Mouse (Mus musculus) heart, embryonic 10.5 days (tissue): ENCODE measurements at regions not wholly inside any gene's neighbourhood (a gene's known extent, or its start where the extent isn't known, plus 50 kb on each side); places are given as distances from the start of the nearest gene placed in this dataset.

Experiments used
- DNase-seq: peaks from one replicate; pipeline ENCODE4 v3.0.0-alpha.2; 2017; ENCODE audit warnings: low spot score
- H3K27ac ChIP-seq: fragments of 300-500 bp; sonication (generic); 2 replicates; pipeline ENCODE4 v1.5.1; 2016; ENCODE audit warnings: mild to moderate bottlenecking
- H3K27me3 ChIP-seq: fragments of 300-500 bp; sonication (generic); 2 replicates; pipeline ENCODE4 v1.6.1; 2016; ENCODE audit warnings: mild to moderate bottlenecking; ENCODE audit not compliant: poor library complexity, insufficient read depth, severe bottlenecking
- H3K36me3 ChIP-seq: fragments of 300-500 bp; sonication (generic); 2 replicates; pipeline ENCODE4 v1.6.1; 2016; ENCODE audit warnings: mild to moderate bottlenecking, moderate library complexity
- H3K4me1 ChIP-seq: fragments of 300-500 bp; sonication (generic); 2 replicates; pipeline ENCODE4 v1.6.1; 2016; ENCODE audit warnings: mild to moderate bottlenecking
- H3K4me3 ChIP-seq: fragments of 300-500 bp; sonication (generic); 2 replicates; pipeline ENCODE4 v1.5.1; 2016; ENCODE audit warnings: mild to moderate bottlenecking, moderate library complexity
- H3K9me3 ChIP-seq: fragments of 300-500 bp; sonication (generic); 2 replicates; pipeline ENCODE4 v1.6.1; 2016; ENCODE audit warnings: mild to moderate bottlenecking, moderate library complexity
- WGBS: fragments of 180-500 bp; shearing (Covaris S2); methylation state at CpG from one replicate; pipeline ENCODE4 v1.1.7; 2016; 5-methylcytosine and 5-hydroxymethylcytosine counted together

GRCm38 (mm10) chr3:58302322-58302721, 112.2 kb upstream of the Tsc22d2 start:
- 88% methylated on average over 1 of the region's 1 CpGs for WGBS
- no peak overlapping the region for H3K4me3 ChIP-seq

GRCm38 (mm10) chr3:58303746-58304145, 110.8 kb upstream of the Tsc22d2 start:
- no peak for DNase-seq
- Histone ChIP-seq H3K9me3 (no peaks in the 10 kb centered on the region), H3K27me3 (no peaks in the 10 kb centered on the region), H3K4me3 (no peak overlapping the region), H3K36me3 (no peaks in the 10 kb centered on the region), H3K4me1 (peaks cover 5% of the 10 kb centered on the region; the same call in 1 of the 2 replicates), H3K27ac (no peak overlapping the region)
- 14% methylated on average over 3 of the region's 3 CpGs for WGBS

More at GRCm38 (mm10) chr3:58302322-58302721, 112.2 kb upstream of the Tsc22d2 start:
- no peak overlapping the region for H3K27ac ChIP-seq
- peaks cover 5% of the 10 kb centered on the region; the same call in 1 of the 2 replicates for H3K4me1 ChIP-seq
- H3K27me3 ChIP-seq, result no peaks in the 10 kb centered on the region
- no peaks in the 10 kb centered on the region for H3K36me3 ChIP-seq
- DNase-seq, result no peak
- no peaks in the 10 kb centered on the region for H3K9me3 ChIP-seq

DNA sequence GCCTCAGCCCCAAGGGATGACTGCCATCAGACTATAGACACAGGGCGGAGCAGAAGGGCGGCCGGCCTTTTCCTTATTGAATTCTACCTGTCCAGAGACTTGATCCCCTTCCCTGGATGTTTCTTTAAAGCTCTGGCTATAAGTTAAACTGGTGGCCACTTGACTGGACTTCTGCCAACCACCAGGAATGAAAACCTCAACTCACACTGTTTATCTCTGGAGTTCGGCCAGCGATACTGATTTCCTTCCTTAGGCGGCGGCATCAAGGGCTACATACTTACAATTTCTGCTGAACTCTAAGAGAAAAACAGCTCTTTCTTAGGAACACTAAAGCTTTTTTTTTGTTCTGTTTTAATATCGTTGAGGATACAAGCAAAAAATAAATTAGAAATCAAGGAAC, 104.9 kb upstream of the Tsc22d2 start:
- Histone ChIP-seq H3K4me3 (no peak overlapping the region), H3K27me3 (no peaks in the 10 kb centered on the region), H3K4me1 (peaks cover 11% of the 10 kb centered on the region), H3K27ac (no peak overlapping the region), H3K36me3 (no peaks in the 10 kb centered on the region), H3K9me3 (no peaks in the 10 kb centered on the region)
- DNase-seq, result no peak
- WGBS, result 45% methylated on average over 8 of the region's 8 CpGs

GRCm38 (mm10) chr3:58310390-58310789, 104.1 kb upstream of the Tsc22d2 start:
- Histone ChIP-seq H3K27ac (no peak overlapping the region), H3K27me3 (no peaks in the 10 kb centered on the region), H3K4me1 (peaks cover 19% of the 10 kb centered on the region), H3K36me3 (no peaks in the 10 kb centered on the region), H3K9me3 (no peaks in the 10 kb centered on the region), H3K4me3 (no peak overlapping the region)
- DNase-seq, result no peak
- WGBS, result 83% methylated on average over 4 of the region's 4 CpGs

DNA sequence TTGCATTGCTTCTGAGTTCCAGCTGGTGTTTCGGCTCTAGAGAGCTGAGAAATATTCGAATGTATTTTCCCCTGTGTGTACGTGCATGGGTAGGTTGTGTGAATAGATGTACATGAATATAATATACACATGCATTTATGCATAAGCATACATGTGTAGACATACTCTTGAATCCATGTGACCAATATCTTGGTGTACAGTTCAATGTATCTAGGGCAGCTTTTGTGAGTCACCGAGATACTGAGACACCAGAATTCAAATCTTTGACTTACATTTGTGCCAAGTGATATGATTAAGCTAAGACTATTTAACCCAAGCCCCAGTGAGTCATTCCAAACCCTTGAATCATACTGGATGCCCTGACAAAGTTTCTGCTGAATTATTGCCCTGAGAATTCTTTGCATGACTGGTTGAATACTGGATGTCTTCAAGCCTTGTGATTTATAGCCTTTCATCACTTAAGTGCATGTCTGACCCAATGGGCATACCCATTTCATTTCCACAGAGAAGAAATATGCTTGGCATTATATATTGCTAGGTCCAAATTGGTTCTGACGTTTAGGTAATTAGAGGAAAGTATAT, 103.3 kb upstream of the Tsc22d2 start:
- Histone ChIP-seq H3K27ac (no peak overlapping the region), H3K4me3 (no peak overlapping the region), H3K4me1 (peaks cover 23% of the 10 kb centered on the region), H3K9me3 (no peaks in the 10 kb centered on the region), H3K27me3 (no peaks in the 10 kb centered on the region), H3K36me3 (no peaks in the 10 kb centered on the region)
- no peak for DNase-seq
- 78% methylated on average over 5 of the region's 5 CpGs for WGBS

GRCm38 (mm10) chr3:58312623-58313022, 101.9 kb upstream of the Tsc22d2 start:
- Histone ChIP-seq H3K36me3 (no peaks in the 10 kb centered on the region), H3K27ac (no peak overlapping the region), H3K4me3 (no peak overlapping the region), H3K4me1 (peaks cover 23% of the 10 kb centered on the region), H3K27me3 (no peaks in the 10 kb centered on the region), H3K9me3 (no peaks in the 10 kb centered on the region)
- no peak for DNase-seq
- WGBS, result 51% methylated on average over 6 of the region's 6 CpGs

DNA sequence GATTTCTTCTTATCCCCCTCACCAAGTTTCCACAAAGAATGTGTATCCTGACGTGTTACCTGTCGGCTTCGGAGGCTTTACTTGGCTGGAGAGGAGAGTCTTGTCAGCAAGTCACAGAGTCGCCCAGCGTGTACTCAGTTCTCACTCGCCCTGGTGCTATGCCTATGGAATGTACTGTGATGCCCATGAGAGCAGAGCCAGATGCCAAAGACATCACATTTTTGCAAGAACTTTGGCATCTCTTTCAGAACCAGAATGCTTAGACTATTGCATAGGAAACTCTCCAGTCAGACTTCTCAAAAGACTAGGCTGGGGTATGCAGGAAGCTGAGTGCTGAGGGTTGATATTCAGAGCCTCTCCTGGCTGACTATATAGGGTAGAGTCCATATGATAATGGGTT, 99.3 kb upstream of the Tsc22d2 start:
- 59% methylated on average over 6 of the region's 6 CpGs for WGBS
- Histone ChIP-seq H3K9me3 (no peaks in the 10 kb centered on the region), H3K27me3 (no peaks in the 10 kb centered on the region), H3K27ac (no peak overlapping the region), H3K4me1 (peaks cover 18% of the 10 kb centered on the region), H3K36me3 (no peaks in the 10 kb centered on the region), H3K4me3 (no peak overlapping the region)
- no peak for DNase-seq

DNA sequence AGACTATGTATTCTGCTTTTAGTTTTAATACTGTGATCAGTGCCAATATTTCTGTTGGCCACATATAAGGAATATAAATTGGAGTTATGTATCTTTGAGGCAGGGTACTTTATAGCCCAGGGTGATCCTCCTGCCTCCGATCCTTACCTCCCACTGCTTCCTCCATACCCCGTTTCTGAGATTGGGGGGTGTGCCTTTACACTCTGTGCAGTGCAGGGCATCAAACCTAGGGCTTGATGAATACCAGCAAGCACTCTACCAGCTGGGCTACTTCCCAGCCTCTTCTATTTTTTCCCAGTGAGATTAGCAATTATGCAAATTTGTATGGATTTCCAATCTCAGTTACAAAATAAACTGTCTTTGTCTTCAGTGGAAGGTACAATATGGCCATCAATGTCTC, 97.3 kb upstream of the Tsc22d2 start:
- Histone ChIP-seq H3K27ac (no peak overlapping the region), H3K36me3 (no peaks in the 10 kb centered on the region), H3K9me3 (no peaks in the 10 kb centered on the region), H3K4me1 (peaks cover 18% of the 10 kb centered on the region), H3K4me3 (no peak overlapping the region), H3K27me3 (no peaks in the 10 kb centered on the region)
- no peak for DNase-seq
- WGBS, result 71% methylated on average over 2 of the region's 2 CpGs

GRCm38 (mm10) chr3:58318756-58319155, 95.8 kb upstream of the Tsc22d2 start:
- H3K27ac ChIP-seq, result no peak overlapping the region
- H3K9me3 ChIP-seq, result no peaks in the 10 kb centered on the region
- no peak overlapping the region for H3K4me3 ChIP-seq
- peaks cover 13% of the 10 kb centered on the region; the same call in 1 of the 2 replicates for H3K4me1 ChIP-seq
- 69% methylated on average over 2 of the region's 2 CpGs for WGBS
- no peaks in the 10 kb centered on the region for H3K36me3 ChIP-seq
- no peaks in the 10 kb centered on the region for H3K27me3 ChIP-seq
- DNase-seq, result no peak

DNA sequence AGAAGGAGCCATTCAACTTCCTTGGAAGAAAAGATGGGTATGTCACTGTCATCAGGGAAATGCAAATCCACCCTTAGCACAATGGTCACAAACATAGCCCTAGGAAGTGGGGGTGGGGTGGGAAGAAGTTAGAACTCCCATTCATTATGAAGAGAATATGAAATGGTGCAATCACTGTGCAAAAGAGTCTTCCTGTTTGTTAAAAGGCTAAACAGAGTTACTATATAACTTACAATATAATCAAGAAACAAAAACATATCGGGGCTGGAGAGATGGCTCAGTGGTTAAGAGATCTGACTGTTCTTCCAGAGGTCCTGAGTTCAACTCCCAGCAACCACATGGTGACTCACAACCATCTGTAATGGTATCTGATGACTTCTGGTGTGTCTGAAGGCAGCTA, 95.1 kb upstream of the Tsc22d2 start:
- Histone ChIP-seq H3K4me1 (peaks cover 13% of the 10 kb centered on the region; the same call in 1 of the 2 replicates), H3K27me3 (no peaks in the 10 kb centered on the region), H3K9me3 (no peaks in the 10 kb centered on the region), H3K36me3 (no peaks in the 10 kb centered on the region), H3K4me3 (no peak overlapping the region), H3K27ac (no peak overlapping the region)
- no peak for DNase-seq
- WGBS, result 87% methylated on average over 1 of the region's 1 CpGs

DNA sequence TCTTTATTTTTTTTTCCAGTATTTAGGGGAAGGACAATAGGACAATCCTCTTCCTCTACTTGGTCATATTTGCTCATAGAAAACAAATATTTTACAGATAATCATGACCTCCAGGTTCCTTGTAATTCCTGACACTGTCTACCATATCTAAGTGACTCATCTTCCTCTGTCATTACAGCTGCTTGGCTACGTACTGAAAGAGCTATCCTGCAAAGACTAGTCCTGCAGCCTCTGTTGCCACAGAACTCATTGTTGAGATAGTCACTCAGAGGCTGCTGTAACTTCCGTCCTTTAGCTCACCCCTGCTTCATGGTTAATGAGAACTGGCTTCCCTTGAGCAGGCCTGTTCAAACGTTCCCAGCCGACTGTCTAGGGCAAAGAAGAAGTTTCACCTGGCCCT, 93.7 kb upstream of the Tsc22d2 start:
- Histone ChIP-seq H3K4me1 (no peaks in the 10 kb centered on the region), H3K36me3 (no peaks in the 10 kb centered on the region), H3K27ac (no peak overlapping the region), H3K27me3 (no peaks in the 10 kb centered on the region), H3K4me3 (no peak overlapping the region), H3K9me3 (no peaks in the 10 kb centered on the region)
- DNase-seq, result no peak
- WGBS, result 55% methylated on average over 4 of the region's 4 CpGs

- 71% methylated on average over 1 of the region's 1 CpGs for WGBS
- DNase-seq, result no peak
- no peaks in the 10 kb centered on the region for H3K9me3 ChIP-seq
- H3K4me3 ChIP-seq, result no peak overlapping the region
- H3K27me3 ChIP-seq, result no peaks in the 10 kb centered on the region
- no peaks in the 10 kb centered on the region for H3K4me1 ChIP-seq
- no peak overlapping the region for H3K27ac ChIP-seq
- H3K36me3 ChIP-seq, result no peaks in the 10 kb centered on the region
These were observed 92.2 kb upstream of the Tsc22d2 start for GRCm38 (mm10) chr3:58322322-58322721.

DNA sequence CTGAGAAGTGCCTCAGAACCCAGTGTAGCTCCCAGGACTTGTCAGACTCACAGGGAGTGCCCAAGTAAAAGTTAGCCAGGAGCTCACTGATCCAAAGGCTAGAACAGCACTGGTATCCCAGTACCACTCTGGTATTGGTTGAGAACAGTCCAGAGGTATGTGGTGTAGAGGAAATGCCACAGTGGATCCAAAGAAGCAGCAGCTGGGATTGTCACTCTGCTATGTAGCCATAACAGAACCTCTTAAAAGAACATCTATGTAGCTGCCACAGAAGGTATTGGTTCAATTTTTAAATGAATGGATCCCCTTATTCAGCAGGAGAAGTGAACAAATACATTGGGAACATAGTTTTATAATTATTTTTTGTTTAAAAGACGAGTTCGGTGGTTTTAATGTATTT, 86.8 kb upstream of the Tsc22d2 start:
- DNase-seq, result no peak
- Histone ChIP-seq H3K4me3 (no peak overlapping the region), H3K27me3 (no peaks in the 10 kb centered on the region), H3K4me1 (no peaks in the 10 kb centered on the region; the same call in 1 of the 2 replicates), H3K9me3 (no peaks in the 10 kb centered on the region), H3K36me3 (no peaks in the 10 kb centered on the region), H3K27ac (no peak overlapping the region)
- WGBS, result 75% methylated on average over 2 of the region's 2 CpGs

DNA sequence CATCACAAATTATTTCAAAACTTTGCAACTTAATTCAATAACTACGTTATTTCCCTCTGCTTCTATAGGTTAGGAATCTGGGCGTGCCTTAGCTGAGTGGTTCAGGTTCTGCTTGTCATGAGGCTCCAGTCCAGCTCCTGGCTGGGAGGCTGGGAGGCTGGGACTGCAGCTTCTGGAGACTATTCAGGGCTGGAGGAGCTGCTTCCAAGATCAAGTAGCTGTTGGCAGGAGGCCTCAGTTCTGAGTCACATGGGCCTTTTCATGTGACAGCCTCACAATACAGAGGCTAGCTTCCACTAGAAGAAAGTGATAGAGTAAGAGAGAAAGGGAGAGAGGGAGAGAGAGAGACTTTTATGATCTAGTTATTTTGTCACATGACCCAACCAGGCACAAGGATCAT, 84.3 kb upstream of the Tsc22d2 start:
- DNase-seq, result no peak
- WGBS, result 69% methylated on average over 2 of the region's 2 CpGs

More for the DNA sequence above, 84.3 kb upstream of the Tsc22d2 start:
- Histone ChIP-seq H3K27me3 (no peaks in the 10 kb centered on the region), H3K4me1 (peaks cover 23% of the 10 kb centered on the region), H3K9me3 (no peaks in the 10 kb centered on the region), H3K36me3 (no peaks in the 10 kb centered on the region), H3K27ac (no peak overlapping the region), H3K4me3 (no peak overlapping the region)
